Mouse (Mus musculus) gastrocnemius, adult 2 months (tissue): Measurements from ENCODE around the gene Rfxank. TPM values are rescaled to one million over a fixed set of nuclear protein-coding genes. Genes with fewer than 3 reads are reported as not detected.

Source experiments
- DNase-seq: peaks from one replicate; pipeline ENCODE4 v3.0.0; 2022
- H3K27ac ChIP-seq: fragments of 200-600 bp; 2 replicates; pipeline ENCODE4 v1.8.1; 2022; ENCODE audit warnings: mild to moderate bottlenecking
- H3K4me3 ChIP-seq: fragments of 200-600 bp; 2 replicates; pipeline ENCODE4 v1.8.1; 2022; ENCODE audit warnings: mild to moderate bottlenecking, moderate library complexity
- CTCF ChIP-seq: fragments of 200-600 bp; IDR thresholded peaks from 2 replicates; pipeline ENCODE4 v1.8.1; 2022; ENCODE audit warnings: antibody characterized with exemption, mild to moderate bottlenecking, moderate library complexity
- intact Hi-C: fragments of 180-260 bp; cut with DNase I; formaldehyde crosslinking; loops from one replicate; pipeline ENCODE4 v1.15.1; 2025
- total RNA-seq, 2 experiments: library from RNA; stranded (reverse); gene quantifications; 2 replicates each; pipeline ENCODE4 v1.2.3; 2021

Rfxank gene
- total RNA-seq, 2 experiments from 2014 or later = 7.5 to 10.7 TPM

DNA sequence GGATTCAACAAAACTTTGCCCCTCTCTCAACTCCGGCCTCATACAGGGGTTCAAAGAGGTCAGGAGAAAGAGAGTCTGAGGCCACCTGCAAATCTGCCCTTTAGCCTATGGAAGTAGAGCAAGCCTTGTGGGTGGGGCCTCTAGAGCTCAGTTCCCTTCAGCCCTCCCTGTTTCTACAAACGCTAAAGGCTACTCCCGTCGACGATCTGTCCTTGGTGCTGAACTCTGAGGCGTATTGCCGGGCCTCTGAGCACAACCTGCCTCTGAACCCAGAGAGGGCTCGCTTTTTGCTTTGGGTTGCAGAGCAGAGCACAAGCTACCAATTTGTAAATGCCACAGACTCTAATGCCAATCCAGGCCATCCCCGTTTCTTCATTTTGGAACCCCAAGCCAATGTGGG lies 21.3 kb downstream of the Rfxank start:
- Histone ChIP-seq H3K4me3 (no peak overlapping the region), H3K27ac (no peak overlapping the region)
- intact Hi-C loops = no loop called here
- no peak for DNase-seq
- TF ChIP-seq CTCF = no peak

- H3K4me3 ChIP-seq = no peak overlapping the region
- no peak for DNase-seq
- no peak for TF ChIP-seq CTCF
- H3K27ac ChIP-seq = no peak overlapping the region
- intact Hi-C loops = no loop called here
Measured at GRCm38 (mm10) chr8:70114892-70115291, 24.1 kb downstream of the Rfxank start.

- no peak overlapping the region for H3K27ac ChIP-seq
- no peak for DNase-seq
- TF ChIP-seq CTCF = no peak
- intact Hi-C loops = no loop called here
- no peak overlapping the region for H3K4me3 ChIP-seq
Measured at GRCm38 (mm10) chr8:70114488-70114887, 24.5 kb downstream of the Rfxank start.

DNA sequence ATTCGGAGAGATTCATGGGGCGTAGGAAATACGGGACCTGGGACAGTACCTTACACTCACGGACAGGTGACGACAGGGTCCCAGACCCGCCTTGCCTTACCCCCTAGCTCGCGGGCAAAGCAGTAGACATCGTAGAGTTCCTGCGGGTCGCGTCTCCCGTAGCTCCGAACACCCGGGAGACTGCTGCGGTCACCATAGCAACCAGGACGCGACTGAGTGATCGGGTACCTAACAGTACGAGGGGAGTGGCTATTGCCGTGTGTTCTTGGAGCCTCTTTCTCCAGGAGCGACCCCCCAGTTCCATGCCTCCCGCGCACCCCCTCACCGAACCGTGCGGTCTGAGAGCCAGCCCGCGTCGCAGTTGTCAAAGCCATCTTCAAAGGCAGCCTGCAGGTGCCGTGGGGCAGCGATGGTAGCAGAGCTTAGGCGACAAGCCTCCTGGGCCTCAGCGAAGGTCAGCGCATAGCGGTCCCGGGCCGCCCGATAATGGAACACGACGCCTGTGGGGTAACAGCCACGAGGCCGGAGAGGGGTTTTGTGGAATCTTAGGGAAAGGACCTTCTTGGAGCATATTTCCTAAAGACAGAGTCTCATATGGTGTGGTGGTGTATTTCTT lies 26.4 kb downstream of the Rfxank start:
- intact Hi-C loops = no loop called here
- no peak overlapping the region for H3K4me3 ChIP-seq
- DNase-seq = no peak
- no peak for TF ChIP-seq CTCF
- H3K27ac ChIP-seq = no peak overlapping the region

- intact Hi-C loops = no loop called here
- Histone ChIP-seq H3K4me3 (no peak overlapping the region), H3K27ac (no peak overlapping the region)
- no peak for TF ChIP-seq CTCF
- no peak for DNase-seq
Measured at GRCm38 (mm10) chr8:70111192-70111795, 27.7 kb downstream of the Rfxank start.

- H3K4me3 ChIP-seq = no peak overlapping the region
- DNase-seq = no peak
- TF ChIP-seq CTCF = no peak
- H3K27ac ChIP-seq = no peak overlapping the region
- intact Hi-C loops = no loop called here
Measured at GRCm38 (mm10) chr8:70110451-70110850, 28.5 kb downstream of the Rfxank start.

- no peak for TF ChIP-seq CTCF
- no peak for DNase-seq
- Histone ChIP-seq H3K27ac (no peak overlapping the region), H3K4me3 (peak overlapping the region; percentile 47)
- intact Hi-C loops = loop anchor here (1.0 to 2.0 kb wide), 3 partner anchors 18 to 118 kb away; no protein-coding TSS in a partner anchor
Measured at GRCm38 (mm10) chr8:70104922-70105321, 34.0 kb downstream of the Rfxank start.

GRCm38 (mm10) chr8:70104506-70104905 lies 34.4 kb downstream of the Rfxank start:
- DNase-seq = peak; percentile 62
- intact Hi-C loops = loop anchor here (1.0 to 2.0 kb wide), 3 partner anchors 19 to 118 kb away; no protein-coding TSS in a partner anchor
- Histone ChIP-seq H3K27ac (no peak overlapping the region), H3K4me3 (peak overlapping the region; percentile 47)
- TF ChIP-seq CTCF = peak; percentile 73

DNA sequence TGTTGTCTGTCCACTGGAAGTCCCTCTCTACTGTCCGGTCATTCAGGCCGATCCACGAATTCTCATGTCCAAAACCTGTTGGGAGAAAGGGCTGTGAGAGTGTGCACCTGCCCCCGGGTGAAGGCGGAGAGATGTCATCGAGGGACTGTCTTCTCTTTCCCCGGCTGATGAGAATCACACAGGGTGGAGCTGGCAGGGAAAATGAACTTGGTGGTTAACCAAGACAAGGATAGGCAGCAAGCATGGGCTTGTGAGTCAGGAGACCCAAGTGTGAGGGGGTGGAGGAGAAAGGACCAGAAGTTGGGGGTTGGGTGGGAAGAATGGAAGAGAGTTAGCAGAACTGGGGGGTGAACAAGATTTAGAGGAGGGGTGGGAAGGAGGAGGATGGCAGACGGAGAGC lies 38.7 kb downstream of the Rfxank start:
- no peak overlapping the region for H3K27ac ChIP-seq
- intact Hi-C loops = no loop called here
- no peak overlapping the region for H3K4me3 ChIP-seq
- TF ChIP-seq CTCF = no peak
- DNase-seq = no peak

GRCm38 (mm10) chr8:70099276-70099675 lies 39.7 kb downstream of the Rfxank start:
- no peak overlapping the region for H3K27ac ChIP-seq
- no peak overlapping the region for H3K4me3 ChIP-seq
- TF ChIP-seq CTCF = no peak
- intact Hi-C loops = no loop called here
- no peak for DNase-seq

DNA sequence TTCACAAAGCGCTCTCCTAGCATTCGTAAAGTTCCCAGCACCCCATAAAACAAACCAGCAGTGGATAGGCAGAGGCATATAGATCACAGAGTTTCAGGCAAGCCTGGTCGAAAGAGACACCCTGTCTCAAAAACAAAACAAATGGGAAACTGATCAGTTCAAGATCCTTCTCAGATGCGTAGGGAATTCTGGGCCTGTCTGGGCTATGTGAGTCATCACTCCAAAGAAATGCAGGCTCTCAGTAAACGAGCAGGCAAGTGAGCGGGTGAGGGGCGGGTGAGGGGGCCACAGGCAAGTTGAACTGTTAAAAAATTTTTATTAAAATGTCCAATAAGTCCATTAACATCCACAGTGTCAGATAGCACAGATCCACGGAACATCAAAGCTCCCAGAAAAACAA lies 46.2 kb downstream of the Rfxank start:
- no peak overlapping the region for H3K27ac ChIP-seq
- no peak overlapping the region for H3K4me3 ChIP-seq
- no peak for TF ChIP-seq CTCF
- DNase-seq = no peak
- intact Hi-C loops = no loop called here

DNA sequence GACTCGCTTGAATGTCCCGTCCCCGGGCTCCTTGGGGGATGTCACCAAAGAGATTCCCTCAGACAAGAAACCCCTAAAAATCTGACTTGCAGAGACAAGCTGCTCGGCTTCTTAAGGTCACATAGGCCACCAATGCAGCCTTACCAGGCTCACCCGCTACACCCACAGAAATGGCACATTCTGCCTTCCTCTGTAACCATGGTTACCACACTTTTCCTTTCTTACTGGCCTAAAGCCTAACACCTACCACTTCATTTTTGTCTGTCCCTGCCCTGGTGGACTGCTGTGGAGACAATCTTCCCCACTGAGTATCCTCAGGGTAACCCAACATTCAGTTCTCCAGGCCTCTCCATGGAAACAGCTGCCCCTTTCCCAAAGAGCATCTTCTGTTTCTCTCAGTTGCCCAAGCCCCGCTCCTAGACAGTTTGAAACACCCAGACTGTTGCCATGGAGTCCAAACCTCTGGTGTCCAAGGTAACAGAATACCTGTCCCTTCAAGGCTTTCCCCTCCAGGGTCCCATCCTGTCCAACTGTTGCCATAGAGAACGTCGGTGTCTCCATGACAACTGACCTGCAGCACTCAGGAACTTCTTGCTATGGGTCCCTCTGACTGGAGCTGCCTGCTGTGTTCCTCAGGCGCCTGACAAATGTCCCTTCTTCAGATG lies 49.5 kb downstream of the Rfxank start:
- H3K4me3 ChIP-seq = no peak overlapping the region
- intact Hi-C loops = loop anchor here (5.0 kb wide), 1 partner anchor 78 kb away; no protein-coding TSS in a partner anchor
- DNase-seq = no peak
- no peak overlapping the region for H3K27ac ChIP-seq
- TF ChIP-seq CTCF = no peak
